Mouse (Mus musculus) MEL (cell line): ENCODE results near the gene Rex1bd. TPM values are rescaled to one million over a fixed set of nuclear protein-coding genes. Genes with fewer than 3 reads are reported as not detected.

Experiments
- DNase-seq: peaks from one replicate; pipeline ENCODE4 v3.0.0; 2011; ENCODE audit warnings: low read depth, low spot score
- H3K27ac ChIP-seq: 2 replicates; pipeline ENCODE4 v1.5.1; 2012; ENCODE audit warnings: low read depth, mild to moderate bottlenecking, control low read depth, low read length, moderate library complexity; ENCODE audit not compliant: control insufficient read depth
- H3K27me3 ChIP-seq, 2 experiments: fragments of 150-350 bp in 1 of 2; sonication (generic) in 1 of 2; 2 replicates each; pipeline ENCODE4 v1.6.1; 2012; ENCODE audit warnings: low read length in 2 of 2, mild to moderate bottlenecking in 2 of 2, improper control_type of control experiment in 1 of 2, moderate library complexity in 1 of 2; ENCODE audit not compliant: insufficient read depth in 2 of 2, control insufficient read depth in 1 of 2
- H3K36me3 ChIP-seq, 2 experiments: 2 replicates each; pipeline ENCODE4 v1.6.1; 2012 to 2014; ENCODE audit warnings: low read length in 2 of 2, improper control_type of control experiment in 1 of 2, inconsistent platforms in 1 of 2, mild to moderate bottlenecking in 1 of 2; ENCODE audit not compliant: insufficient read depth in 2 of 2, control insufficient read depth in 1 of 2
- H3K4me1 ChIP-seq, 2 experiments: fragments of 150-350 bp in 1 of 2; sonication (generic) in 1 of 2; 2 replicates each; pipeline ENCODE4 v1.6.1; 2012; ENCODE audit warnings: low read length in 2 of 2, improper control_type of control experiment in 1 of 2, mild to moderate bottlenecking in 1 of 2; ENCODE audit not compliant: insufficient read depth in 2 of 2, control insufficient read depth in 1 of 2
- H3K4me3 ChIP-seq, 2 experiments: fragments of 150-350 bp in 1 of 2; sonication (generic) in 1 of 2; 2 replicates each; pipeline ENCODE4 v1.5.1; 2012; ENCODE audit warnings: low read depth in 2 of 2, low read length in 2 of 2, mild to moderate bottlenecking in 2 of 2, moderate library complexity in 2 of 2, control low read depth in 1 of 2, improper control_type of control experiment in 1 of 2; ENCODE audit not compliant: control insufficient read depth in 1 of 2, insufficient read depth in 1 of 2
- H3K79me2 ChIP-seq: 2 replicates; pipeline ENCODE4 v1.6.1; 2012; ENCODE audit warnings: mild to moderate bottlenecking, low read length, moderate library complexity; ENCODE audit not compliant: control insufficient read depth, poor library complexity, insufficient read depth
- H3K9ac ChIP-seq: 2 replicates; pipeline ENCODE4 v1.6.1; 2012; ENCODE audit warnings: low read depth, mild to moderate bottlenecking, control low read depth, low read length, moderate library complexity; ENCODE audit not compliant: control insufficient read depth, poor library complexity, severe bottlenecking
- H3K9me3 ChIP-seq: fragments of 150-350 bp; sonication (generic); replicated peaks from 2 replicates; pipeline ENCODE4 v1.6.1; 2012; ENCODE audit warnings: mild to moderate bottlenecking, low read length, improper control_type of control experiment, moderate library complexity; ENCODE audit not compliant: insufficient read depth
- CHD1 ChIP-seq: IDR thresholded peaks from 2 replicates; pipeline ENCODE4 v1.6.1; 2012; ENCODE audit warnings: low read depth, mild to moderate bottlenecking, inconsistent platforms, low read length, improper control_type of control experiment
- CHD2 ChIP-seq: IDR thresholded peaks from 2 replicates; pipeline ENCODE4 v1.6.1; 2011; ENCODE audit warnings: low read length, improper control_type of control experiment
- E2F4 ChIP-seq: IDR thresholded peaks from 2 replicates; pipeline ENCODE4 v1.6.1; 2011; ENCODE audit warnings: low read depth, low read length, improper control_type of control experiment, borderline replicate concordance
- ELF1 ChIP-seq: IDR thresholded peaks from 2 replicates; pipeline ENCODE4 v1.6.1; 2014; ENCODE audit warnings: low read depth, mild to moderate bottlenecking, inconsistent platforms, low read length, improper control_type of control experiment, moderate library complexity
- ETS1 ChIP-seq: IDR thresholded peaks from 2 replicates; pipeline ENCODE4 v1.6.1; 2012; ENCODE audit warnings: low read depth, mild to moderate bottlenecking, inconsistent platforms, low read length, improper control_type of control experiment, moderate library complexity
- GABPA ChIP-seq: IDR thresholded peaks from 2 replicates; pipeline ENCODE4 v1.6.1; 2012; ENCODE audit warnings: low read depth, mild to moderate bottlenecking, inconsistent platforms, low read length, improper control_type of control experiment, moderate library complexity
- HCFC1 ChIP-seq: IDR thresholded peaks from 2 replicates; pipeline ENCODE4 v1.6.1; 2012; ENCODE audit warnings: low read depth, mild to moderate bottlenecking, inconsistent platforms, low read length, improper control_type of control experiment, moderate library complexity
- MYB ChIP-seq: IDR thresholded peaks from 2 replicates; pipeline ENCODE4 v1.6.1; 2011; ENCODE audit warnings: mild to moderate bottlenecking, low read depth, low read length, improper control_type of control experiment
- NRF1 ChIP-seq: IDR thresholded peaks from 2 replicates; pipeline ENCODE4 v1.6.1; 2014; ENCODE audit warnings: low read depth, mild to moderate bottlenecking, inconsistent platforms, low read length, improper control_type of control experiment, moderate library complexity; ENCODE audit not compliant: poor library complexity, insufficient read depth, severe bottlenecking
- POLR2A ChIP-seq, 2 experiments: IDR thresholded peaks; 2 replicates each; pipeline ENCODE4 v1.6.1; 2011 to 2012; ENCODE audit warnings: low read length in 2 of 2, mild to moderate bottlenecking in 2 of 2, control low read depth in 1 of 2, improper control_type of control experiment in 1 of 2, low read depth in 1 of 2, moderate library complexity in 1 of 2; ENCODE audit not compliant: control insufficient read depth in 1 of 2, insufficient read depth in 1 of 2, poor library complexity in 1 of 2
- POLR2AphosphoS5 ChIP-seq: IDR thresholded peaks from 2 replicates; pipeline ENCODE4 v1.6.1; 2012; ENCODE audit warnings: low read depth, borderline replicate concordance, mild to moderate bottlenecking, inconsistent platforms, low read length, moderate library complexity, mixed read lengths
- RAD21 ChIP-seq: IDR thresholded peaks from 2 replicates; pipeline ENCODE4 v1.6.1; 2011; ENCODE audit warnings: mild to moderate bottlenecking, low read depth, low read length, improper control_type of control experiment
- RCOR1 ChIP-seq: IDR thresholded peaks from 2 replicates; pipeline ENCODE4 v1.6.1; 2012; ENCODE audit warnings: low read depth, mild to moderate bottlenecking, inconsistent platforms, low read length, improper control_type of control experiment
- SIN3A ChIP-seq: IDR thresholded peaks from 2 replicates; pipeline ENCODE4 v1.6.1; 2012; ENCODE audit warnings: low read length, improper control_type of control experiment, inconsistent platforms
- TBP ChIP-seq: IDR thresholded peaks from 2 replicates; pipeline ENCODE4 v1.8.0; 2011; ENCODE audit warnings: low read depth, low read length, improper control_type of control experiment
- TCF12 ChIP-seq: IDR thresholded peaks from 2 replicates; pipeline ENCODE4 v1.6.1; 2014; ENCODE audit warnings: low read depth, mild to moderate bottlenecking, inconsistent platforms, low read length, improper control_type of control experiment, moderate library complexity
- USF1 ChIP-seq: IDR thresholded peaks from 2 replicates; pipeline ENCODE4 v1.6.1; 2014; ENCODE audit warnings: low read depth, mild to moderate bottlenecking, inconsistent platforms, low read length, improper control_type of control experiment, moderate library complexity
- ZKSCAN1 ChIP-seq: IDR thresholded peaks from 2 replicates; pipeline ENCODE4 v1.6.1; 2012; ENCODE audit warnings: low read depth, mild to moderate bottlenecking, inconsistent platforms, low read length, improper control_type of control experiment, moderate library complexity
- ZMIZ1 ChIP-seq: IDR thresholded peaks from 2 replicates; pipeline ENCODE4 v1.6.1; 2012; ENCODE audit warnings: low read depth, mild to moderate bottlenecking, inconsistent platforms, low read length, improper control_type of control experiment, moderate library complexity
- polyA plus RNA-seq, 2 experiments: library from polyadenylated mRNA; stranded (reverse) in 1 of 2; unstranded in 1 of 2; fragments of >175 nt in 1 of 2; fragments of >200 nt in 1 of 2; gene quantifications; 2 replicates each; pipeline versions ENCODE4 v1.2.1 to v1.2.4; 2012; ENCODE audit warnings: low replicate concordance in 2 of 2, low read depth in 1 of 2; ENCODE audit not compliant: insufficient read length in 2 of 2, insufficient read depth in 1 of 2, missing spikeins in 1 of 2
- total RNA-seq: library from RNA; depleted of rRNA; stranded (reverse); fragments of 300-350 nt; gene quantifications from 2 replicates; pipeline ENCODE4 v1.2.3, GENCODE M21; 2012

Rex1bd gene
- total and polyA plus RNA-seq, 3 experiments = 145 to 204 TPM; not detected in 1

- H3K79me2 ChIP-seq = peaks cover 54% of the 10 kb centered on the region
- TF ChIP-seq TBP = no peak
- TF ChIP-seq MYB = no peak
- TF ChIP-seq ZKSCAN1 = no peak
- TF ChIP-seq CHD2 = no peak
- no peak for TF ChIP-seq ELF1
- TF ChIP-seq ZMIZ1 = no peak
- no peak for TF ChIP-seq POLR2A (IDR thresholded peaks at IDR 0.05; ENCODE audit: control insufficient read depth in 1 of 2, insufficient read depth in 1 of 2, low read depth in 1 of 2, low read length in 2 of 2, poor library complexity in 1 of 2)
- TF ChIP-seq POLR2AphosphoS5 = no peak
- no peak for TF ChIP-seq E2F4
- no peak for TF ChIP-seq NRF1
- TF ChIP-seq CHD1 = no peak
- no peak for TF ChIP-seq TCF12
- no peak for TF ChIP-seq SIN3A
- TF ChIP-seq RAD21 = no peak
- TF ChIP-seq RCOR1 = no peak
- no peak for TF ChIP-seq GABPA
- TF ChIP-seq HCFC1 = no peak
- TF ChIP-seq USF1 = no peak
- peaks cover 0 to 12% of the 10 kb centered on the region in 2 experiments; a peak in 1 of 4 replicates for H3K4me1 ChIP-seq
- H3K4me3 ChIP-seq = peak overlapping the region; percentile 81 to 88
- H3K27me3 ChIP-seq = no peaks in the 10 kb centered on the region
- H3K9me3 ChIP-seq = no peaks in the 10 kb centered on the region
- no peak overlapping the region for H3K27ac ChIP-seq
- peak overlapping the region; percentile 82 for H3K9ac ChIP-seq
- DNase-seq = peak; percentile 25
- no peaks in the 10 kb centered on the region; a peak in 1 of 4 replicates for H3K36me3 ChIP-seq
Observed at GRCm38 (mm10) chr8:70540507-70541071, 34.0 kb upstream of the Rex1bd start.

GRCm38 (mm10) chr8:70540013-70540506 lies 33.5 kb upstream of the Rex1bd start:
- peak overlapping the region; percentile 66; the same call in 1 of the 2 replicates for H3K27ac ChIP-seq

More at GRCm38 (mm10) chr8:70540013-70540506, 33.5 kb upstream of the Rex1bd start:
- TF ChIP-seq CHD1 (no peak), ETS1 (no peak), SIN3A (peak; percentile 11; the same call in 1 of the 2 replicates), TBP (peak; percentile 15; the same call in 1 of the 2 replicates)
- peak overlapping the region; percentile 81 to 88 for H3K4me3 ChIP-seq
- H3K9ac ChIP-seq = peak overlapping the region; percentile 82
- peak; percentile 29 for DNase-seq
- H3K79me2 ChIP-seq = peaks cover 51% of the 10 kb centered on the region
- no peaks in the 10 kb centered on the region for H3K9me3 ChIP-seq
- peaks cover 0 to 12% of the 10 kb centered on the region in 2 experiments; a peak in 1 of 4 replicates for H3K4me1 ChIP-seq
- no peaks in the 10 kb centered on the region; a peak in 1 of 4 replicates for H3K36me3 ChIP-seq
- H3K27me3 ChIP-seq = no peaks in the 10 kb centered on the region
